Mouse (Mus musculus) hindbrain, embryonic 15.5 days (tissue): ENCODE measurements around the gene Reps2. TPM values are rescaled to one million over a fixed set of nuclear protein-coding genes. Genes with fewer than 3 reads are reported as not detected.

Experiments
- ATAC-seq: fragments of 200-750 bp; cut with Nextera tagmentation; 2 replicates; pipeline ENCODE4 v1.8.0; 2017; ENCODE audit warnings: low read depth, moderate number of reproducible peaks, moderate TSS enrichment; ENCODE audit not compliant: low FRiP score
- H3K27ac ChIP-seq: fragments of 300-500 bp; sonication (generic); replicated peaks from 2 replicates; pipeline ENCODE4 v1.5.1; 2015; ENCODE audit warnings: mild to moderate bottlenecking, inconsistent platforms
- H3K27me3 ChIP-seq: fragments of 300-500 bp; sonication (generic); 2 replicates; pipeline ENCODE4 v1.6.1; 2015; ENCODE audit warnings: control low read depth, inconsistent platforms
- H3K36me3 ChIP-seq: fragments of 300-500 bp; sonication (generic); 2 replicates; pipeline ENCODE4 v1.6.1; 2015; ENCODE audit warnings: control low read depth, inconsistent platforms
- H3K4me1 ChIP-seq: fragments of 300-500 bp; sonication (generic); replicated peaks from 2 replicates; pipeline ENCODE4 v1.6.1; 2015; ENCODE audit warnings: control low read depth, inconsistent platforms
- H3K4me2 ChIP-seq: fragments of 300-500 bp; sonication (generic); 2 replicates; pipeline ENCODE4 v1.6.1; 2015; ENCODE audit warnings: moderate library complexity, mild to moderate bottlenecking, inconsistent platforms
- H3K4me3 ChIP-seq: fragments of 300-500 bp; sonication (generic); 2 replicates; pipeline ENCODE4 v1.5.1; 2015; ENCODE audit warnings: mild to moderate bottlenecking, inconsistent platforms
- H3K9ac ChIP-seq: fragments of 300-500 bp; sonication (generic); 2 replicates; pipeline ENCODE4 v1.6.1; 2015; ENCODE audit warnings: inconsistent platforms
- H3K9me3 ChIP-seq: fragments of 300-500 bp; sonication (generic); 2 replicates; pipeline ENCODE4 v1.6.1; 2016; ENCODE audit warnings: control low read depth, inconsistent platforms
- WGBS: fragments of 180-500 bp; shearing (Covaris S2); methylation state at CpG from one replicate; pipeline ENCODE4 v1.1.7; 2015; 5-methylcytosine and 5-hydroxymethylcytosine counted together
- polyA plus RNA-seq: library from polyadenylated mRNA; unstranded; fragments of >200 nt; fragmentation: Nextera tagmentation; extraction: Ambion mirVana; gene quantifications from 2 replicates; pipeline ENCODE4 v1.2.1, GENCODE M21; 2015

Gene Reps2
- polyA plus RNA-seq, 1 experiment from 2014 or later = 3.4 TPM

- H3K4me1 ChIP-seq = no peaks in the 10 kb centered on the region
- H3K9me3 ChIP-seq = 0 out of 2 replicates have a peak, but pooled peaks cover 4% of the 10 kb centered on the region
- H3K4me2 ChIP-seq = no peak overlapping the region
- H3K9ac ChIP-seq = no peak overlapping the region
- no peak overlapping the region for H3K27ac ChIP-seq
- H3K4me3 ChIP-seq = no peak overlapping the region
- WGBS = 58% methylated on average over 5 of the region's 5 CpGs
- 0 out of 2 replicates have a peak, but pooled peaks cover 2% of the 10 kb centered on the region for H3K27me3 ChIP-seq
- ATAC-seq = no peak
- no peaks in the 10 kb centered on the region for H3K36me3 ChIP-seq
These were observed 181.3 kb downstream of the Reps2 start for GRCm38 (mm10) chrX:162462156-162462555.

GRCm38 (mm10) chrX:162456445-162456844 is 187.0 kb downstream of the Reps2 start:
- Histone ChIP-seq H3K9me3 (no peaks in the 10 kb centered on the region), H3K27ac (no peak overlapping the region), H3K27me3 (0 out of 2 replicates have a peak, but pooled peaks cover 2% of the 10 kb centered on the region), H3K4me3 (no peak overlapping the region), H3K4me1 (no peaks in the 10 kb centered on the region), H3K4me2 (no peak overlapping the region), H3K36me3 (no peaks in the 10 kb centered on the region), H3K9ac (no peak overlapping the region)
- 88% methylated on average over 1 of the region's 1 CpGs for WGBS
- ATAC-seq = no peak

GRCm38 (mm10) chrX:162455364-162455763 is 188.1 kb downstream of the Reps2 start:
- ATAC-seq = no peak
- H3K4me1 ChIP-seq = no peaks in the 10 kb centered on the region
- H3K4me3 ChIP-seq = no peak overlapping the region
- 0 out of 2 replicates have a peak, but pooled peaks cover 2% of the 10 kb centered on the region for H3K27me3 ChIP-seq
- H3K36me3 ChIP-seq = no peaks in the 10 kb centered on the region
- WGBS = 80% methylated on average over 1 of the region's 1 CpGs
- no peak overlapping the region for H3K9ac ChIP-seq
- H3K27ac ChIP-seq = no peak overlapping the region
- no peaks in the 10 kb centered on the region for H3K9me3 ChIP-seq
- no peak overlapping the region for H3K4me2 ChIP-seq

- WGBS = 62% methylated on average over 7 of the region's 7 CpGs
- H3K27me3 ChIP-seq = no peaks in the 10 kb centered on the region
These were observed 189.5 kb downstream of the Reps2 start for GRCm38 (mm10) chrX:162453821-162454402.

GRCm38 (mm10) chrX:162452642-162453041 is 190.8 kb downstream of the Reps2 start:
- Histone ChIP-seq H3K4me3 (no peak overlapping the region), H3K4me1 (no peaks in the 10 kb centered on the region), H3K9me3 (no peaks in the 10 kb centered on the region), H3K27ac (no peak overlapping the region), H3K9ac (no peak overlapping the region), H3K4me2 (no peak overlapping the region), H3K36me3 (no peaks in the 10 kb centered on the region), H3K27me3 (no peaks in the 10 kb centered on the region)
- no peak for ATAC-seq

More at GRCm38 (mm10) chrX:162453821-162454402, 189.5 kb downstream of the Reps2 start:
- H3K9me3 ChIP-seq = no peaks in the 10 kb centered on the region
- H3K4me1 ChIP-seq = no peaks in the 10 kb centered on the region
- no peak for ATAC-seq
- H3K27ac ChIP-seq = no peak overlapping the region
- no peak overlapping the region for H3K4me2 ChIP-seq
- H3K4me3 ChIP-seq = no peak overlapping the region
- no peaks in the 10 kb centered on the region for H3K36me3 ChIP-seq
- no peak overlapping the region for H3K9ac ChIP-seq

- H3K36me3 ChIP-seq = no peaks in the 10 kb centered on the region
- 62% methylated on average over 6 of the region's 6 CpGs for WGBS
- no peak for ATAC-seq
- H3K4me2 ChIP-seq = no peak overlapping the region
- H3K4me1 ChIP-seq = no peaks in the 10 kb centered on the region
- no peak overlapping the region for H3K4me3 ChIP-seq
- no peaks in the 10 kb centered on the region for H3K9me3 ChIP-seq
- H3K9ac ChIP-seq = no peak overlapping the region
- no peak overlapping the region for H3K27ac ChIP-seq
- H3K27me3 ChIP-seq = no peaks in the 10 kb centered on the region
These were observed 195.5 kb downstream of the Reps2 start for GRCm38 (mm10) chrX:162447974-162448373.

- 88% methylated on average over 2 of the region's 2 CpGs for WGBS
- H3K36me3 ChIP-seq = no peaks in the 10 kb centered on the region
- H3K4me2 ChIP-seq = no peak overlapping the region
- no peak overlapping the region for H3K9ac ChIP-seq
- H3K4me3 ChIP-seq = no peak overlapping the region
- no peak overlapping the region for H3K27ac ChIP-seq
- H3K4me1 ChIP-seq = no peaks in the 10 kb centered on the region
- no peak for ATAC-seq
- H3K27me3 ChIP-seq = no peaks in the 10 kb centered on the region
- no peaks in the 10 kb centered on the region for H3K9me3 ChIP-seq
These were observed 196.7 kb downstream of the Reps2 start for GRCm38 (mm10) chrX:162446678-162447318.

GRCm38 (mm10) chrX:162443387-162443786 is 200.1 kb downstream of the Reps2 start:
- Histone ChIP-seq H3K9ac (no peak overlapping the region), H3K36me3 (no peaks in the 10 kb centered on the region), H3K27me3 (no peaks in the 10 kb centered on the region), H3K27ac (no peak overlapping the region), H3K4me3 (no peak overlapping the region), H3K9me3 (no peaks in the 10 kb centered on the region), H3K4me1 (no peaks in the 10 kb centered on the region), H3K4me2 (no peak overlapping the region)
- no peak for ATAC-seq
- WGBS = 71% methylated on average over 1 of the region's 1 CpGs

- H3K27ac ChIP-seq = no peak overlapping the region
- no peak overlapping the region for H3K4me3 ChIP-seq
- ATAC-seq = no peak
- no peak overlapping the region for H3K4me2 ChIP-seq
- H3K27me3 ChIP-seq = no peaks in the 10 kb centered on the region
- no peaks in the 10 kb centered on the region for H3K9me3 ChIP-seq
- no peak overlapping the region for H3K9ac ChIP-seq
- 45% methylated on average over 1 of the region's 1 CpGs for WGBS
- H3K4me1 ChIP-seq = no peaks in the 10 kb centered on the region
- H3K36me3 ChIP-seq = no peaks in the 10 kb centered on the region
These were observed 200.5 kb downstream of the Reps2 start for GRCm38 (mm10) chrX:162442970-162443369.

GRCm38 (mm10) chrX:162432776-162433543 is 210.5 kb downstream of the Reps2 start:
- ATAC-seq = no peak
- no peaks in the 10 kb centered on the region for H3K9me3 ChIP-seq
- 80% methylated on average over 5 of the region's 5 CpGs for WGBS
- H3K9ac ChIP-seq = no peak overlapping the region
- H3K4me3 ChIP-seq = no peak overlapping the region
- H3K36me3 ChIP-seq = no peaks in the 10 kb centered on the region
- H3K27ac ChIP-seq = no peak overlapping the region
- 0 out of 2 replicates have a peak, but pooled peaks cover 2% of the 10 kb centered on the region for H3K27me3 ChIP-seq
- H3K4me2 ChIP-seq = no peak overlapping the region
- H3K4me1 ChIP-seq = no peaks in the 10 kb centered on the region

- WGBS = 72% methylated on average over 2 of the region's 3 CpGs
- H3K27ac ChIP-seq = no peak overlapping the region
- no peak for ATAC-seq
These were observed 215.8 kb downstream of the Reps2 start for GRCm38 (mm10) chrX:162427698-162428097.

GRCm38 (mm10) chrX:162419431-162419830 is 224.0 kb downstream of the Reps2 start:
- 0 out of 2 replicates have a peak, but pooled peaks cover 2% of the 10 kb centered on the region for H3K27me3 ChIP-seq
- no peak overlapping the region for H3K4me3 ChIP-seq
- no peaks in the 10 kb centered on the region for H3K4me1 ChIP-seq
- no peak for ATAC-seq
- 77% methylated on average over 3 of the region's 3 CpGs for WGBS
- H3K27ac ChIP-seq = no peak overlapping the region
- H3K9ac ChIP-seq = no peak overlapping the region
- H3K9me3 ChIP-seq = no peaks in the 10 kb centered on the region
- H3K36me3 ChIP-seq = no peaks in the 10 kb centered on the region
- H3K4me2 ChIP-seq = no peak overlapping the region

More at GRCm38 (mm10) chrX:162427698-162428097, 215.8 kb downstream of the Reps2 start:
- H3K9ac ChIP-seq = no peak overlapping the region
- no peaks in the 10 kb centered on the region for H3K27me3 ChIP-seq
- H3K4me1 ChIP-seq = no peaks in the 10 kb centered on the region
- H3K9me3 ChIP-seq = no peaks in the 10 kb centered on the region
- H3K36me3 ChIP-seq = no peaks in the 10 kb centered on the region
- H3K4me3 ChIP-seq = no peak overlapping the region
- H3K4me2 ChIP-seq = no peak overlapping the region
